8 mouse cellular contexts compared by ENCODE assay signal in the genomic region with DNA sequence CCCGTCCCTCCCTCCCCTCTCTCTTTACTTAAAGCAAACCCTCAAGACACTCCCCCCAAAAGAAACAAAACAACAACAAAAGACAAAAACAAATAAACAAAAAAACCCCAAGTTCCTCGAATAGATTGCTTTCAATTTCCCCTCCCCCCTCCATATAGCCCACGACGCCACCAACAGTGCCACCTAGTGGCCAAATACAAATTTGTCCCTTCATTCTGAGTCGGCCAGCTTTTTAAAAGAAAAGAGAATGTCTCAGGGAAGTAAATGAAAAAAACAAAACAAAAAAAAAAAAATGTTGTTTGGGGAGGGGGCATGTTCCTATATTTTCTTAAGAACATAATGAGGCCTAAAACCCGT.
A peak's percentile ranks its signal among the peaks of the same experiment; 100 is the strongest.
DNase-seq lines count a peak whose midpoint lies in the region; ATAC-seq and TF ChIP-seq lines count a peak whose summit lies in the region.

No protein-coding gene starts in this region.

- H3K36me3 ChIP-seq in embryonic facial prominence, embryonic 10.5 days (replicated peaks) = no peaks in the 10 kb centered on the region
- H3K36me3 ChIP-seq in heart, postnatal 0 days (replicated peaks; ENCODE audit: control insufficient read depth, insufficient read depth, low read length) = no peaks in the 10 kb centered on the region
- no peaks in the 10 kb centered on the region for H3K36me3 ChIP-seq in stomach, embryonic 14.5 days (ENCODE audit: control insufficient read depth, insufficient read depth, low read length)

- peak; percentile 31 for DNase-seq in gastrocnemius, adult 2 months
- no peak for DNase-seq in gastrocnemius, postnatal 25 days
- peak; percentile 57 for DNase-seq in T-cell, adult 2 months (ENCODE audit: low spot score)
- peak; percentile 68 for DNase-seq in embryonic facial prominence, embryonic 10.5 days (ENCODE audit: low spot score)
- peak; percentile 47 for DNase-seq in heart, postnatal 0 days (ENCODE audit: low spot score)
- peak; percentile 11 for DNase-seq in large intestine, adult 2 months (ENCODE audit: low read depth, low spot score)
- peak; percentile 65 for DNase-seq in lung, postnatal 36 days

- peak overlapping the region; percentile 65 for H3K4me3 ChIP-seq in gastrocnemius, adult 2 months
- peak overlapping the region; percentile 53 for H3K4me3 ChIP-seq in embryonic facial prominence, embryonic 10.5 days
- H3K4me3 ChIP-seq in heart, postnatal 0 days (ENCODE audit: low read depth, low read length) = peak overlapping the region; percentile 44
- peak overlapping the region; percentile 20 for H3K4me3 ChIP-seq in stomach, embryonic 14.5 days (ENCODE audit: low read depth, low read length)

- peak overlapping the region; percentile 56; the same call in 1 of the 2 replicates for H3K27ac ChIP-seq in gastrocnemius, adult 2 months
- peak overlapping the region; percentile 80 for H3K27ac ChIP-seq in embryonic facial prominence, embryonic 10.5 days (replicated peaks)
- H3K27ac ChIP-seq in heart, postnatal 0 days (ENCODE audit: low read depth) = no peak overlapping the region
- no peak overlapping the region for H3K27ac ChIP-seq in stomach, embryonic 14.5 days (ENCODE audit: low read length)

- peaks cover 8% of the 10 kb centered on the region for H3K4me1 ChIP-seq in embryonic facial prominence, embryonic 10.5 days
- 0 out of 2 replicates have a peak, but pooled peaks cover 7% of the 10 kb centered on the region for H3K4me1 ChIP-seq in heart, postnatal 0 days (ENCODE audit: control insufficient read depth, insufficient read depth)
- H3K4me1 ChIP-seq in stomach, embryonic 14.5 days (ENCODE audit: control insufficient read depth, insufficient read depth, low read length) = 0 out of 2 replicates have a peak, but pooled peaks cover 2% of the 10 kb centered on the region

- peak overlapping the region; percentile 79 for H3K4me2 ChIP-seq in heart, postnatal 0 days (ENCODE audit: low read depth, low read length)
- H3K4me2 ChIP-seq in stomach, embryonic 14.5 days (replicated peaks; ENCODE audit: low read depth, low read length) = peak overlapping the region; percentile 61

- TF ChIP-seq EP300 in heart, postnatal 0 days (IDR thresholded peaks at IDR 0.05; ENCODE audit: low read depth) = no peak

- intact Hi-C loops in gastrocnemius, adult 2 months (cut with DNase I) = loop anchor here (2.0 kb wide), 4 partner anchors 82 to 352 kb away; no protein-coding TSS in a partner anchor

- no peak overlapping the region for H3K9ac ChIP-seq in heart, postnatal 0 days (replicated peaks; ENCODE audit: low read depth, low read length)
- H3K9ac ChIP-seq in stomach, embryonic 14.5 days (replicated peaks; ENCODE audit: low read depth, low read length) = no peak overlapping the region

- peaks cover 67% of the 10 kb centered on the region for H3K27me3 ChIP-seq in embryonic facial prominence, embryonic 10.5 days (replicated peaks; ENCODE audit: low read depth, poor library complexity, severe bottlenecking)
- no peaks in the 10 kb centered on the region for H3K27me3 ChIP-seq in heart, postnatal 0 days (ENCODE audit: control insufficient read depth, insufficient read depth, low read length)
- H3K27me3 ChIP-seq in stomach, embryonic 14.5 days (ENCODE audit: control insufficient read depth, insufficient read depth, low read length) = no peaks in the 10 kb centered on the region

- 1% methylated on average over 6 of the region's 6 CpGs for WGBS in embryonic facial prominence, embryonic 10.5 days
- under 1% methylated on average over 6 of the region's 6 CpGs for WGBS in heart, postnatal 0 days
- WGBS in large intestine, adult 2 months = under 1% methylated on average over 6 of the region's 6 CpGs
- 1% methylated on average over 6 of the region's 6 CpGs for WGBS in stomach, embryonic 14.5 days

- no peaks in the 10 kb centered on the region for H3K9me3 ChIP-seq in embryonic facial prominence, embryonic 10.5 days
- no peaks in the 10 kb centered on the region for H3K9me3 ChIP-seq in heart, postnatal 0 days (replicated peaks; ENCODE audit: control insufficient read depth, low read length)
- H3K9me3 ChIP-seq in stomach, embryonic 14.5 days (ENCODE audit: control insufficient read depth, low read depth, low read length) = no peaks in the 10 kb centered on the region

- TF ChIP-seq CTCF in gastrocnemius, adult 2 months (IDR thresholded peaks at IDR 0.05) = peak; percentile 86
- TF ChIP-seq CTCF in heart, postnatal 0 days (IDR thresholded peaks at IDR 0.05; ENCODE audit: low read depth) = peak; percentile 85

- ATAC-seq in heart, postnatal 0 days (ENCODE audit: insufficient read depth, low read depth) = peak; percentile 57; the same call in 1 of the 2 replicates
- no peak for ATAC-seq in stomach, embryonic 14.5 days (ENCODE audit: insufficient number of reproducible peaks, insufficient read depth, low FRiP score, low read depth)

Comparison
In these comparisons a context has a peak if more than half of its experiments do, and no peak if none do; other contexts are left out.
1. H3K27ac ChIP-seq: peak in gastrocnemius, adult 2 months (single experiment) and embryonic facial prominence, embryonic 10.5 days (single experiment); none in heart, postnatal 0 days (single experiment) and stomach, embryonic 14.5 days (single experiment).
2. Peak in every context shown above with its lines, with median percentiles within 50 percentile points of each other: H3K4me3 ChIP-seq.